Mouse (Mus musculus): Measurements from ENCODE around the gene Ndufb8.

DNA sequence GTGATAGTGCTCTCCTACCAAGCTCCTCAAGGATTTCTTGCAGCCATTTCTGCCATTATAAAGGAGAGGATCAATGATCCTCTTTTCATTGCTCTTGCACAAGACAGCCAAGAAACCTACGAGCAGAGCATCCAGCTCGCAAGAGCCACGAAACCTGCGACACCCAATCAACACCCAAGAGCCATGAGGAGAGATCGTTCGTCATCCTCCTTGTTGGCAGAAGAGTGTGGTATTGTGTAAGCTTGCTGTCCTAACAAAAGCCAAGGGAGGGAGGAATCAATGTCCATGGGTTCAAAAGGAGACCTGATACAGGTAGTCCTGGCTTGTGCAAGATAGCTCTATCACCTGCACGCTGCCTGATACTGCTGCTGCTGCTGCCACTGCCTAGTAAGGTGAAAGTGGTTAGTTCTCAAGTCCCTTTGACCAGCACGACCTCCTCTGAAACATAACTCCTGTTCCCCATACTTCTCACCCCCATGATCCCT lies 12.5 kb downstream of the Ndufb8 start:
- TF ChIP-seq MAX (IDR thresholded peaks at IDR 0.05; ENCODE audit: low read depth) (no peak), POLR2A (IDR thresholded peaks at IDR 0.05; ENCODE audit: insufficient read length, low read depth) (no peak), USF1 (IDR thresholded peaks at IDR 0.05; ENCODE audit: low read depth) (no peak), TCF12 (IDR thresholded peaks at IDR 0.05; ENCODE audit: insufficient read depth, poor library complexity, severe bottlenecking) (no peak), POLR2AphosphoS2 (IDR thresholded peaks at IDR 0.05; ENCODE audit: insufficient read length, low read depth) (no peak), CEBPB (IDR thresholded peaks at IDR 0.05; ENCODE audit: insufficient read depth, poor library complexity, severe bottlenecking) (no peak), E2F4 (IDR thresholded peaks at IDR 0.05; ENCODE audit: insufficient read depth) (no peak), SRF (IDR thresholded peaks at IDR 0.05; ENCODE audit: control insufficient read depth, insufficient read length, low read depth) (no peak), REST (IDR thresholded peaks at IDR 0.05; ENCODE audit: insufficient read depth, insufficient read length) (no peak), MYOD1 (IDR thresholded peaks at IDR 0.05; ENCODE audit: control insufficient read depth in 1 of 3, insufficient read length in 2 of 3, low read depth in 2 of 3) (no peak)
